Mouse (Mus musculus): ENCODE data around the gene Pde4dip.

Pde4dip gene

GRCm38 (mm10) chr3:97735575-97735974 lies 152.9 kb downstream of the Pde4dip start:
- no peak for DNase-seq

- DNase-seq = no peak
These were observed 154.2 kb downstream of the Pde4dip start for GRCm38 (mm10) chr3:97734259-97734658.

GRCm38 (mm10) chr3:97732622-97733021 lies 155.9 kb downstream of the Pde4dip start:
- no peak for DNase-seq

- DNase-seq = no peak
These were observed 157.9 kb downstream of the Pde4dip start for GRCm38 (mm10) chr3:97730624-97731023.

GRCm38 (mm10) chr3:97730131-97730530 lies 158.4 kb downstream of the Pde4dip start:
- no peak for DNase-seq

GRCm38 (mm10) chr3:97727801-97728200 lies 160.7 kb downstream of the Pde4dip start:
- no peak for DNase-seq

GRCm38 (mm10) chr3:97719116-97719515 lies 169.4 kb downstream of the Pde4dip start:
- no peak for DNase-seq

- no peak for DNase-seq
These were observed 172.6 kb downstream of the Pde4dip start for GRCm38 (mm10) chr3:97715922-97716321.

- DNase-seq = no peak
These were observed 177.6 kb downstream of the Pde4dip start for GRCm38 (mm10) chr3:97710881-97711280.

- no peak for DNase-seq
These were observed 178.4 kb downstream of the Pde4dip start for GRCm38 (mm10) chr3:97710134-97710533.

- DNase-seq = no peak
These were observed 181.9 kb downstream of the Pde4dip start for GRCm38 (mm10) chr3:97706561-97706960.

GRCm38 (mm10) chr3:97705508-97705907 lies 183.0 kb downstream of the Pde4dip start:
- no peak for DNase-seq

GRCm38 (mm10) chr3:97702448-97703080 lies 185.9 kb downstream of the Pde4dip start:
- DNase-seq = no peak

- no peak for DNase-seq
These were observed 187.3 kb downstream of the Pde4dip start for GRCm38 (mm10) chr3:97701198-97701597.

GRCm38 (mm10) chr3:97699061-97699460 lies 189.4 kb downstream of the Pde4dip start:
- no peak for DNase-seq

- DNase-seq = no peak
These were observed 191.2 kb downstream of the Pde4dip start for GRCm38 (mm10) chr3:97697291-97697690.

GRCm38 (mm10) chr3:97696866-97697265 lies 191.6 kb downstream of the Pde4dip start:
- DNase-seq = no peak

GRCm38 (mm10) chr3:97693806-97694205 lies 194.7 kb downstream of the Pde4dip start:
- DNase-seq = no peak

GRCm38 (mm10) chr3:97691443-97692017 lies 197.0 kb downstream of the Pde4dip start:
- DNase-seq = no peak

- DNase-seq = no peak
These were observed 197.9 kb downstream of the Pde4dip start for GRCm38 (mm10) chr3:97690590-97690989.

- no peak for DNase-seq
These were observed 199.2 kb downstream of the Pde4dip start for GRCm38 (mm10) chr3:97689289-97689688.

GRCm38 (mm10) chr3:97686372-97687117 lies 202.0 kb downstream of the Pde4dip start:
- DNase-seq = no peak

- DNase-seq = no peak
These were observed 204.8 kb downstream of the Pde4dip start for GRCm38 (mm10) chr3:97683560-97684195.

GRCm38 (mm10) chr3:97682576-97682975 lies 205.9 kb downstream of the Pde4dip start:
- no peak for DNase-seq

All from cerebellum, adult 9-11 months (tissue).